Mouse (Mus musculus): Measurements from ENCODE around the gene Tmem147.
"Not testable (repeated sequence)": the region's sequence is repeated elsewhere in the genome, so short reads cannot be mapped to it uniquely, and the experiment has no call there.

Gene Tmem147

GRCm38 (mm10) chr7:30729396-30730063 lies at the start of gene Tmem147:
Gene Tmem147 (minus strand): TSS chr7:30729540.
- DNase-seq, result peak; percentile 99

DNA sequence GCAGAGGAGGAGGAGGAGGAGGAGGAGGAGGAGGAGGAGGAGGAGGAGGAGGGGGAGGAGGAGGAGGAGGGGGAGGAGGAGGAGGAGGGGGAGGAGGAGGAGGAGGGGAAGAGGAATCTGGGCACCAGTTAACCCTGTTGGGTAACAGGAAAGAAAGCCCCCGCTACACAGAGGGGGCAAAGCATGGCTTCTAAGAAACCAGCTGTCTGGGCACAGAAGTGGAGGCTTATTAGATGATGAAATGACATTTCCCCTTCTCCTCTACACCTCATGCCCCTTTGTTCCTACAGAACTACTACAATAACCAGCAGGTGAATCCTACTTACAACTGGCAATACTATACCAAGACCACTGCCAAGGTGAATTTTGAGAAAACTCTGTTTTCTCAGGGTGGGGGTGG lies 48.6 kb upstream of the Tmem147 start:
- no peak for DNase-seq

DNA sequence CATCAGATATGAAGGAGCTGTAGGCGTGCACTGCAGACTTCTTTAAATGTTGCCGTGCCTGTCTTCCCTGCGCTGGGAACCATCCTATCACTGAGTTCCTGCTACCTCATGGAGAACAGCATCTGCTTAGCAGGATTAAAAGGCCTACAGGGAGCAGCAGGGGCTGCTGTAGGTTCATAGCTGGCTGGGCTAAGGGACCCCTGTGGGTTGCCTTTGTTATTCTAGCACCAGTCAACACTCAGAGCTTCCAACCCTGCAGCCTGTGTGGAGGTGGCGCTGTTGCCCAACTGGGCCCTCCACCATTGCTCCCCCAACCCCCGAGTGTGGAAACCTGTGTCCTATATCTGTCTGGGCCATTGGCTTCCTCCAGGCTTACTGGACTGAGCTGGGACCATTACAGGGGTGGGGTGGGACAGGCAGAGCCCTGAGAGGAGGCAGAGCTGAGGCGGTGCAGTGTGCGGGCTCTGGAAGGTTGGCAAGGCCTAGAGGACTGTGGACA lies 47.8 kb upstream of the Tmem147 start:
- no peak for DNase-seq

DNA sequence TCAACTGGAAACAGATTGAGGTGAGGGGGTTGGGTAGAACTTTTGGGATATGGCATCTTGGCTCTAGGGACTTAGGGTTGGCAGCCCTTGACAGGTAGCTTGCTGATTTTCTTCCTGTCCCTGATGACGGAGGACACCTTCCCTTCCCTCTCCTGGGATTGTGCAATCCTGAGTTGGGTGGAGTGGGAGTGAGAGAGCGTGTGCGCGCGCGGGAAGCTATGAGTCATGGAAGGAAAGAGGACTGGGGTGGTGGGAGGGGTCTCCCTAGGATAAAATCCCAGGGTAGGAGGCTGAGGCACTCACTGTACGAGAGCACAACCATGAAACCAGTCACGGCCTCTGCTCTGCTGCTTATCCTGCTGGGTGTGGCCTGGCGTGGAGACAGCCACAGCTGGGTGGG lies 46.8 kb upstream of the Tmem147 start:
- no peak for DNase-seq

GRCm38 (mm10) chr7:30769236-30769635 lies 39.9 kb upstream of the Tmem147 start:
- no peak for DNase-seq

DNA sequence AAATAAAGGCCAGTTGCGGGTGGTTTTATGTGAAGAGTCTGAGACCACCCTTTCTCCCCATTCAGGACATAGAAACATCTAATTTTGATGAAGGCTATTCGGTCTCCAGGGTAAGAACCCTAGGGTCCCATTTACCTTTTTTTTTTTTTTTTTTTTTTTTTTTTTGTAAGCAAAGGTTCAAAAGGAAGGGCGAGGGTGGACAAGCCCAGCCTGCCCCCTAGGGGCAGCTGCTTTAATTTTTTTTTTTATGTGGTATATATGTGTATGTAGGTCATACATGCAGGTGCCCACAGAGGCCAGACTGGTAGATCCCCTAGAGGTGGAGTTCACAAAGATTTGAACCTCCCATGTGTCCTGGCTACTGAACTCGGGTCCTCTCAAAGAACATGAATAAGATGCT lies 37.1 kb upstream of the Tmem147 start:
- no peak for DNase-seq

- no peak for DNase-seq
These were observed 35.8 kb upstream of the Tmem147 start for GRCm38 (mm10) chr7:30765173-30765572.

- DNase-seq, result no peak
These were observed 34.1 kb upstream of the Tmem147 start, which contains the start of gene Dmkn for GRCm38 (mm10) chr7:30763456-30763855. Gene Dmkn (plus strand): TSS chr7:30763756.

- DNase-seq, result no peak
These were observed 32.5 kb upstream of the Tmem147 start for GRCm38 (mm10) chr7:30761769-30762352.

DNA sequence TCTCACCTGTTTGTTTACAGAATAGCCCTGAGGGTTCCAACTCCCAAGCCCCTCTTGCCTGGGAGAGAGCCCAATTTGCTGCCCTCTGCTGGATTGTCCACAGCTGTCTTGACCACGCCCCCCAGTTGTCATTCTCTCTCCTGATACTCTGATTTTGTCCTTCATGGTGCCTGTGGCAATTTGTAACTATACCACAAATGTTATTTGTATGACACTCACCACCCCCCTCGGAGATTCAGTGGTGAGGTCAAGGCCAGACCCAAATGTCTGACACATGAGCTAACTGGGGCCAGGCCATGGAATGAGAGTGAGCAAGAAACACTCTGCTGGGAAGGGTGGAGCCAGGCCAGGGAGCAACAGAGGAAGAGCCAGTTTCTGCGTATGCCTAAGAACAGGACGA lies 29.5 kb upstream of the Tmem147 start:
- peak in 1 of 2 experiments; percentile 9 for DNase-seq

- no peak for DNase-seq
These were observed 27.7 kb upstream of the Tmem147 start for GRCm38 (mm10) chr7:30757001-30757400.

DNA sequence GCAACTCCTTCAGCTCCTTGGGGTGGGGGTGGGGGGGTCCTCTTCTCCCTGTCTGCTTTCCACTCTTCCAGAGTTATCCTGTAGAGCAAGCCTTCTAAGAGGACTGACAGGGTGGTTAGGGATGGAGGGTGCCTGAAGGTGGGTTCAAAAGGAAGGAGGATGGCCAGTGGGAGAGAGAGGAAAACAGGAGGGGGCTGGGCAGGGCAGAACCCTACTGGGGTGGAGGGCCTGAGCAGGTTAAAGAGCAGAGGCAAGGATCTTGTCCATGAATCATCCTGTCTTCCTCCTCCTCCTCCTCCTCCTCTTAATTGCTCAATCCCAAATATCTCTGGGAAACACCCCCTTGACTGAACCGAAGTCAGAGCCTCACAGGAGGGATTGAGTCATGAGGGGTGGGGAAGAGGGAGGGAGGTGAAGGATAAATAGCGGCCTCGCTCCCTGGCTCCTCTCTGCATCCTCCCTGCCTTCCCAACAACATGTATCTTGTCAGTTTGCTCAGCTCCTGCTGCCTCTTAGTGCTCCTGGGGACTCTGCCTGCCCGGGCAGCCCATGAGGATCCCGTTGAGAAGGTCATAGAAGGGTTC lies 21.8 kb upstream of the Tmem147 start, which contains the start of gene Sbsn:
Gene Sbsn (plus strand): TSS at position 386 of the 584 bp plus-strand sequence.
- no peak for DNase-seq

DNA sequence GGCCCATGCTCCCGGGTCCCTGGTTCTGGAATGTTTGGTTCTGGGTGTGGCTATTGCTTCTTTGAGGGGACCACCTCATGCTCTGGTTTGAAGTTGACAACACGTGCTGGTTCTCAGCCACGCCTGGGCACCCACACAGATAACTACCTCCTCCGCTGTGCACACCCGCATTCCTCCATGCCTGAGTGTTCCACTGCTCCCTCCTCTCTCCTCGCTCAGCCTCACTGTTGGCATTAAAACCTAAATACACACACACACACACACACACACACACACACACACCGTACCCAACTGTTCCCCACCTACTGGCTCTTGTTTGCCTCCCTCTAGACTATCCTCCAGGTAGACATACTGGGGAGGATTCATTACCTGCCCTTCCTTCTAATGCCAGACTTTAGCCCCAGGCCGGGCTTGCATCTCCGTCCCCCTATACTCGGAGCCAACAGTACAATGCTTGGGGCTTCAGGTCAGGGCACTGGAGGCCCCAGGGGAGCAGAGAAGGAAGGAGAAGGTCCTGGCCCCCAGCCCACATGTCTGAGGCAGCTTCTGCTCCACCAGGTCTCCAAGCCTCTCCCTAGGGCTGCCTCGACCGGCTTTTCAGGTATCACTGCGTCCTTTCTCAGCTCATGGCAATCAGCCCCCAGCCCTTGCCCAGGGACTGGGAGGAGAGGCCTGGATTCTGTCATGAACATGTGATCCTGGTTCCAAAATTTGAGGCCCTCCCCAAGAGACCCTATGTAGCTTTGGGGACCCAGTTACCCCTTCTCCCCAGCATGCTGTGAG lies 20.7 kb upstream of the Tmem147 start:
- DNase-seq, result no peak

DNA sequence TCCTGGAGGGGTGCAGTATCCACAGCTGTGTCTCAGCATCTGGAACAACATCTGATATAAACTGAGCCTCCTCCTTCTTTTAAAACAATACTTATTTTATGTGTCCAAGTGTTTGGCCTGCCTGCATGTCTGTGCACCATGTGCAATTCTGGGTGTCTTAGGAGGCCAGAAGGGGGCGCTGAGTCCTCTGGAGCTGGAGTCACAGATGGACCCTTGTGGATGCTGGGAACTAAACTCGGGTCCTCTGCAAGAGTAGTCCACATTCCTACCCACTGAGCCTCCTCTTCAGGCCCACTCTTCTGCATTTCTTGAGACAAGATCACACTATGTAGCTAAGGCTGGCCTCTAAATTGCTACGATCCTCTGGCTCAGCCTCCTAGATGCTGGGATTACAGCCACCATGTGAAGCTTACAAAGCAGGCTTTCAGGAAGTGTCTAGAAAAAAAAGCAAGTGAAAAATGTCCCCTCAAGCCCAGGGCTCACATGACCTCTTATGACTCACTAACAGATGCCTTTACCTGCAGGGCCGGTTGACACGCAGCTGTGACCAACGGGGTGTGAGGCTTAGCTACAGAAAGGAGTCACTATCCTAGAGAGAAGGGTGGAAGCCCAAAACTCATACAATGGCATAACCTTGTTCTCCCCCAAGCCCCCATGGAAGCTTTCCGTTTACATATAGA lies 18.3 kb upstream of the Tmem147 start:
- DNase-seq, result no peak

DNA sequence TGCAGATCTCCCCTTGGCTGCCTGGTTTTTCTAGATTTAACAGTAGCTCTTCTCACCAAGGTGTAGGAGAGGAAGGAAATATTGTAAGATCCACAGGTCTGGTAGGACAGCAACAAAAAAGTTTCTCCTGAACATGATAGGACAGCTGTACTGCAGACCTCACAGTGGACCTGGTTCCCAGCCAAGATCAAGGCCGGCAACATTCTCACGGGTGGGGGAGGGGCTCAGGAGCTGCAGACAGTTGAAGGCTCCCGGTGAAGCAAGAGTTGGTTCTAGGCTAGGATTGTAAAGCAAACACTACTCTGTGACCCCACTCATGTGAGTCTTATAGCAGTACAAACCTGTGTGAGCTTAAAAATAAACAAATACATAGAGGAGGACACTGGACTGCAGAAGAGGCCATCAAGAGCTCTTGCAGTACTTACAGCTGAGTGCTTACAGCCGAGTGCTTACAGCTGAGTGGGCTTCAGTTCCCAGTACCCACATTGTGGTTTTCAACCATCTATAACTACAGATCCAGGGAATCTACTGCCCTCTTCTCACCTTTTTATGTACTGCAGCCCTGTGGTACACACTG lies 14.8 kb upstream of the Tmem147 start:
- DNase-seq, result no peak

GRCm38 (mm10) chr7:30743617-30744016 lies 14.3 kb upstream of the Tmem147 start, which contains the start of gene Gapdhs:
Gene Gapdhs (minus strand): TSS chr7:30743681.
- not testable (repeated sequence) for DNase-seq

DNA sequence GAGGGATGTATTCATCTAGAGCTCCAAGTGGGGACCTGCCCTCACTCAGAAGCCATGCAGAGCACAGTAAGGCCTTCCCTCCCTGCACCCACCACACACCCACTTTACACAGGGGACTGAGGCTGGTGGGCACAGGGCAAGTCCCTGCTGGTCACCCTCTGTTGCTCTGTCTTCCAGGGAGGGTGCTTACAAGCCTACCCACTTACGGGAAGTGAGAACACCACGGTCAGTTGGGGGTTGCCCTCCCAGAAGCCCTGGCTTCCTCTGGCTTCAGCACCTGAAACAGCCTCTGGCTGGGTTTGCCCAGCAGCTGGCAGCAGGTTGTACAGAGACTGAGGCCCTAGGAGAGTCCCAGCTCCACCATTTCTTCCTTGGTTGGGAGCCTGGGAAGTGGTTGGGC lies 13.2 kb upstream of the Tmem147 start:
- not testable (repeated sequence) for DNase-seq

DNA sequence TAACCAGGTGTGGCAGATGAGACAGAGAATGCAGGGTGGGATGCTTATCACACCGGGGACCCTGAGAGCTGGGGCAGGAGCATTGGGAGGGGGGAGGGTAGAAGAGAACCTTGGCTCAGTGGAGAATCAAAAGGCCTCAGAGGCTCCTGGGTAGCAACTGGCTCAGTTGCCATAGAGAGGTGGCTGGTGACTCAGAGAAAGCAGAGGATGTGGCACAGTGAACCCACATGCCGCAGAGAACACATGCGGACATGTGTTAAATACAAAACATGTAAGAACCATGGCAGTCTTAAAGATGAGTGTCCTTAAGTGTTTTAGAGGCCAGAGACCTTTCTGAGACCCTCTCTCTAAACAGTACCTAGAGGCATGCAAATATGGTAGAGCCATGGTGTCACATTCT lies 6.9 kb upstream of the Tmem147 start:
- DNase-seq, result no peak

- peak; percentile 27 to 39 for DNase-seq
These were observed 853 bp upstream of the Tmem147 start for GRCm38 (mm10) chr7:30730064-30730722.

DNA sequence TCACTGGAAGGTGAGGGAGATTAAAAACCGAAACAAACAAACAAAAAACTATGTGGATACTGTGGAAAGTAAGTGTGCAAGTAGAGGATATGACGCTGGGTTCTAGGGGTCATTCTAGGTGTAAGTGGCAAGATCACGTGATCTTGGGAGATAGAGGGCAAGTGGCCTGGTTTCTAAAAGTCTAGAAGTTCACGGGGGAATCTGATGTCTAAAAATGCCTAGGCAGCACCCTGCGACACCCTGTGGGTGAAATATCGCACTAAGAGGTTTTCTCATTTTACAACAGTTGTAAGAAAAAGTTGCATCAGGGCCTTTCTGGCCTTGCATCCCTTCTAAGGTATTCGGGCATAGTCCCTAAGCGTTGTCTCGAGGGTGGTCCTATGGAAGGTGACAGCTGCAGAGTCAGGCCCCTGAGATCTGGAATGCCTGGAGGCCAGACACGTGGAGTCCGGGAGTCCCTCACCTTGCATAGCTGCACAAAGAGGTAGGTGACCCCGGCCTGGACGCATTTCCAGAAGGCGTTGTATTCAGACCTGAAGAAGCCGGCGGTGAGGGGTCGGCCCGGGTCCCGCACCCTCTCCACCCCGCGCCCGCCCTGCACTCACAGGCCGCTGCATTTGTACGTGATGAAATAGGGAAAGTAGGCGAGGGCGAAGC lies 473 bp downstream of the Tmem147 start:
- DNase-seq, result no peak

GRCm38 (mm10) chr7:30728214-30728613 lies 1.1 kb downstream of the Tmem147 start:
- DNase-seq, result no peak

All from cerebellum, postnatal 25 days (tissue).